Mouse (Mus musculus) heart, adult 8-10 months (tissue): ENCODE measurements around the gene Ccdc151. TPM values are rescaled to one million over a fixed set of nuclear protein-coding genes. Genes with fewer than 3 reads are reported as not detected.

Experiments
- DNase-seq: peaks from one replicate; pipeline ENCODE4 v3.0.0; 2022; ENCODE audit warnings: low spot score
- total RNA-seq, 4 experiments: library from RNA; stranded (reverse); gene quantifications; 2 replicates each; pipeline ENCODE4 v1.2.4; 2022

Ccdc151 gene
- total RNA-seq, 4 experiments from 2014 or later, result not detected

DNA sequence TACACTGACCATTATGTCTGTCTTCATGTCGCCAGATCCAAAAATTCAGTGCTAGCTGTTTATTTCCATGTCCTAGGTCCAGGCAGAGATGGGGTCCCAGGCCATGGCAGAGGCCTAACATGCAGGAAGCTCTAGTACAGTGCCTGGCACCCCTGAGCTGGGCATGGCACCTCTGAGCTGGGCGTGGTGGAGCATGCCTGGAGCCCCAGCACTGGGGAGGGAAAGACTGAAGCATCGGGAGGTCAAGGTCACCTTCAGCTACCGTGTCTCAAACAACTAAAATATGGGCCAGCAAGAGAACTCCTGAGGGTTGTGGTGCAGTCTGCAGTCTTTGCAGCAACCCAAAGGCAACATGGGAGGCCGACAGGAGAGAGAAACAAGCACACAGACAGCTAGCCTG lies 44.1 kb downstream of the Ccdc151 start:
- DNase-seq, result no peak

GRCm38 (mm10) chr9:21955570-21956281 lies 46.7 kb downstream of the Ccdc151 start, which contains the start of gene Swsap1:
Gene Swsap1 (plus strand): TSS chr9:21955755.
- DNase-seq, result peak; percentile 100

- no peak for DNase-seq
Measured at GRCm38 (mm10) chr9:21955225-21955569, 47.2 kb downstream of the Ccdc151 start.

DNA sequence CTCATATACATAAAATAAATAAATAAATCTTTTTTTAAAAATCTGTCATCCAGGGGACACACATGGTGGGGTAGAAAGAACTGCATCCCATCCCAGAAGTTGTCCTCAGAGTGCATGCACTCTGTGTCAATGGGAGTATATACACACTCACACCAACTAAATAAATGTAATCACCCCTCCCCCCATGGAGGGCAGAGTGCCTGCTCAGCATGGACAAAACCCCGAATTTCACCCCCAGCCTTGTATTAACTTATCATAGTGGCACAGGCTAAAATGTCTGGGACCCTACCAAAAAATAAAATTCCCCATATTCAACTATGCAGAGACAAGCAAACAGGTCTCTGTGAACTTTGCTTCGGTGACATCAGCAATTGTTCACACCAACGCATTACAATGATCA lies 47.8 kb downstream of the Ccdc151 start:
- DNase-seq, result no peak

DNA sequence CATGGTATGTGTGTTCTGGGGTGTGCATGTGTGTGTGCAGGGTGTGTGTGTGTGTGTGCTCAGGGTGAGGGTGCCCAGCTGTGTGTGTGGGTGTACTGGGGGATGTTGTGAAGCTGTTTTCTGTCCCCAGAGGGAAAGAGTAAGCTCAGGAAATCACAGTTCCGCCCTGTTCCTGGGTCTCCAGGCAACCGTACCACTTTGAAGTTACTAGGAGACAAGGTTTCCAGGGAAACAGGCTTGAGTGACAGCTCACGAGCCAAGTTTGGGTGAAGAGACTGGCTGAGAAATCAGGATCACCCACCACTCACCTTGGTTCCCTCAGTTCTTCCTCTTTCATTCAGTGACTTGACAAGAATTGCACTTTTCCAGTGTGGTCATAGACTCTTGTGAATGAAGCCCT lies 48.8 kb downstream of the Ccdc151 start:
- DNase-seq, result no peak

GRCm38 (mm10) chr9:21951977-21952376 lies 50.5 kb downstream of the Ccdc151 start:
- no peak for DNase-seq

DNA sequence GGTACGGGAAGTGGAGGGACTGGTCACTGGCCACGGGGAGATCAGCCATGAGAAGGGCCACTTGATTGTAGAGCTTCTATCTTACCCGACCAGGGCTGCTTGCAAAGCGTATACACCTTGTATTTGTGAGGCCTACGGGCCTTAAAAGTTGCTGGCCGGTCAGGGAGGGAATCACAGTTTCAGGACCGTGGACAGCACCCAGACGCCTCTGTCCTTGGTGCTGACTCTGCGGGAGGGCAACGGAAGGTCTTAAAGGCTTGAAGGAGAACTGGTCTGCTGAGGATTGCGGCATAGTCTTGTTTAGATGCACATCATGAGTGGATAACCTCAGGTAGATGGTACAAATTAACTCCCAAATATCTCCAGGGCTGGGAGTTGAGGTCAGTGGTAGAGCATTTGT lies 52.1 kb downstream of the Ccdc151 start:
- peak; percentile 67 for DNase-seq

DNA sequence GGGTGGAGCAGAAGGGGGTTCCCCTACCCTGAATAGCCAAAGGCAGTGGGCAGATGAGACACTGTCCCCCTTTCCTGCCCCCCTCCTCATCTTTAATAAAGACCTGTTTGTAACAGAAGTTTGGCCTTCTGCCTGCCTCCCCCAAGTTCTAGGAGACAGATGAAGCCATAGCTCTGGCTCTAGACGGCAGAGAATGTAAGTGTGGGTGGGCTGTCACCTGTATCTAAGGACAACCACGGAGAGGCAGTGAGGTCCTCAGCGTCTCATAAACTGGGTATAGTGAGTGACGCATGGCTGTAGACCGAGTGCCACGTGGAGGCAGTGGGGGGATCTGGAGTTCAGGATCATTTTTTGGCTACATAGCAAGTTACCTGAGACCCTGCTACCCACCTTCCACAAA lies 53.6 kb downstream of the Ccdc151 start:
- no peak for DNase-seq

- no peak for DNase-seq
Measured at GRCm38 (mm10) chr9:21948146-21948545, 54.3 kb downstream of the Ccdc151 start.

DNA sequence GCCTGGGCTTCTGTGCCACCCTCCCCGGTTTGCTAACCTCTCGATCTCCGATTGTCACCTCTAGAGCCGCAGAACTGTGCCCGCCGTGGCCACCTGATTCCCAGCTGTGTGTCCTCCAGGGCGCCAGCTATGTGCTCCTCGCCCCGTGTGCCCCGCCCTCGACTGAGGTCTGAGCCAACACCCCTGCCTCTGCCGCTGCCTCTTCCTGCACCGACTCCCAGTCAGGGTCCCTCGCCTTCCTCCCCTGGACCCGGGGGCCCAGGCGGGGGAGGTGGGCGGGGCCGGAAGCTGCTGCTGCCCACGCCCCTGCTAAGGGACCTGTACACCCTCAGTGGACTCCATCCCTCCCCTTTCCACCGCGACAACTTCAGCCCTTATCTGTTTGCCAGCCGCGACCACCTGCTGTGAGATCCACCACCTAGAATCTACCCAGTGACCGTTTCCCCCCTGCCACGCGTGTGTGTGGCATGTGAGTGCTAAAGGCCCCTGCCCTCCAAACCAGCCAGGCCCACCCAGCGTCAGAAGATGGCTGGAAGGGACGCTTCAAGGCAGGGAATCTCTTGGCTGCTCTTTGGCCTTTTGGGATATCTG lies 54.8 kb downstream of the Ccdc151 start:
- no peak for DNase-seq

DNA sequence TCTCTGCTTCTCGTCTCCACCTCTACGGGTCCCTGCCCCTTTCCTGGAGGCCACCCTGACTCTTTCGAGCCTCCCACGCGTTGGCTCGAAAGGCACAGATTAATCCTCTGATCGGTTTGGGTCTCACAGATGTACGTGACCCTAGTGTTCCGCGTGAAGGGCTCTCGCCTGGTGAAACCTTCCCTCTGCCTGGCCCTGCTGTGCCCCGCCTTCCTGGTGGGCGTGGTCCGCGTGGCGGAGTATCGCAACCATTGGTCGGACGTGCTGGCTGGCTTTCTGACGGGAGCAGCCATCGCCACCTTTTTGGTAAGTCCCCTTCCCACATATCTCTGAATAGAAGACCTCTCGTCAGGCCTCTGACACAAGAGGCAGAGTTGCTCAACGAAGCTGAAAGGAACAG lies 58.2 kb downstream of the Ccdc151 start:
- no peak for DNase-seq

DNA sequence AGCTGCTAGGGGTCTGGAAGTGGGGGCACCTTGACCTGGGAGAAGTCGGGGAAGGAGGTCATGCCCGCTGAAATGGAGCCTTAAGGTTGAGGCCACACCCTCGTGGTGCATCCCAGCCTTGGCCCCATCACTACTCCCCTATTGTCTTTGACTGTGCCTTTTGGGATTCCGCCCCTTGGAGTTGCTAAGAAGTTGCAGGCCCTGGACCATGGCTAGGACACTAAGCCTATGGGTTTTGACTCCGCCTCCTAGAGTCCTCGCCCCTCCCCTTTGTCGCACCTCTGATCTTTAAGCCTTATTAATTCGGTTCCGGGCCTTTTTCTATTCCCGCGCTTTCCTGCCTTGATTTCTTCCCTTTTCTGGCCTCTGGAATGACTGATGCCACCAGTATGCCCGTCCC lies 58.8 kb downstream of the Ccdc151 start:
- no peak for DNase-seq

DNA sequence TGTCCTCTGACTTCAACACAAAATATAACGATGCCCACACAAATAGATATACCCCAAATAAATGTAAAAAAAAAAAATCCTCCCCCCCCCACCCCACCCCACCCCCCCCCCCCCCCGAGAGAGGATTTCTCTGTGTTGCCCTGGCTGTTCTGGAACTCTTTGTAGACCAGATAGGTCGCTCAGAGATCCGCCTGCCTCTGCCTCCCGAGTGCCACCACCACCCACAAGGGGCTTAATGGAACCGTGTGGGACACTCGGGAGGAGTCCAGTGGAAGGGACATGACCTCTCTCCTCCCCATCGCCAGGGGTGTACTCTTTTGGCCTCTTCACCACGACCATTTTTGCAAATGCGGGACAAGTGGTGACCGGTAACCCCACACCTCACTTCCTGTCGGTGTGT lies 59.4 kb downstream of the Ccdc151 start:
- DNase-seq, result no peak

Other genes with a start within 250 kb of the Ccdc151 start
- gene Spc24, start 242.3 kb downstream of the Ccdc151 start, total RNA-seq, result 1 to 10 TPM; 5.6 to 8.6 (median 7.7) TPM
- 10 to 100 TPM; 64.2 to 67.2 (median 65.6) TPM for gene Kank2, start 203.9 kb downstream of the Ccdc151 start, total RNA-seq
- under 1 TPM in 1 of 4 experiments, not detected in 3; 0.38 TPM for gene Angptl8, start 167.1 kb downstream of the Ccdc151 start, total RNA-seq
- gene Dock6, start 150.0 kb downstream of the Ccdc151 start, total RNA-seq, result 10 to 100 TPM; 27.3 to 35.7 (median 30.7) TPM
- 10 to 100 TPM; 13.2 to 16.4 (median 15.4) TPM for gene Rab3d, start 84.4 kb downstream of the Ccdc151 start, total RNA-seq
- gene Ccdc159, start 75.2 kb downstream of the Ccdc151 start, total RNA-seq, result 1 to 10 TPM; 4.9 to 7.4 (median 5.6) TPM
- 10 to 100 TPM; 80.1 to 91.4 (median 86.9) TPM for gene Tmem205, start 75.1 kb downstream of the Ccdc151 start, total RNA-seq
- gene Plppr2, start 65.6 kb downstream of the Ccdc151 start, total RNA-seq, result 1 to 10 TPM; 2.1 to 3.8 (median 3.2) TPM
- gene Swsap1, start 46.9 kb downstream of the Ccdc151 start, total RNA-seq, result 1 to 10 TPM; 8.5 to 8.9 (median 8.7) TPM
- gene Epor, start 39.1 kb downstream of the Ccdc151 start, total RNA-seq, result 1 to 10 TPM; 1.6 to 2.9 (median 2.3) TPM
- 1 to 10 TPM; 4.1 to 5.9 (median 4.3) TPM for gene Rgl3, start 13.2 kb downstream of the Ccdc151 start, total RNA-seq
- 10 to 100 TPM; 61.9 to 67.3 (median 65.5) TPM for gene Prkcsh, start 172 bp upstream of the Ccdc151 start, total RNA-seq
- under 1 TPM; 0.08 to 0.25 (median 0.11) TPM for gene Elavl3, start 49.4 kb upstream of the Ccdc151 start, total RNA-seq
- under 1 TPM in 1 of 4 experiments, not detected in 3; 0.66 TPM for gene Gm49318, start 68.6 kb upstream of the Ccdc151 start, total RNA-seq
- gene Zfp653, start 68.7 kb upstream of the Ccdc151 start, total RNA-seq, result 1 to 10 TPM; 3.0 to 5.0 (median 4.7) TPM
- 100 to 1,000 TPM; 101 to 109 (median 106) TPM for gene Ecsit, start 82.8 kb upstream of the Ccdc151 start, total RNA-seq
- 1 to 10 TPM; 3.4 to 8.7 (median 6.1) TPM for gene Cnn1, start 96.6 kb upstream of the Ccdc151 start, total RNA-seq
- gene Elof1, start 114.5 kb upstream of the Ccdc151 start, total RNA-seq, result 10 to 100 TPM; 34.9 to 42.6 (median 39.3) TPM
- 1 to 10 TPM in 3 of 4 experiments, under 1 TPM in 1; 0.98 to 1.6 (median 1.2) TPM for gene Acp5, start 133.1 kb upstream of the Ccdc151 start, total RNA-seq
- gene Pigyl, start 154.2 kb upstream of the Ccdc151 start, total RNA-seq, result 10 to 100 TPM; 48.6 to 53.6 (median 50.1) TPM
- under 1 TPM in 3 of 4 experiments, not detected in 1; 0.09 to 0.16 (median 0.16) TPM for gene Zfp872, start 185.5 kb upstream of the Ccdc151 start, total RNA-seq
- 10 to 100 TPM; 23.0 to 29.1 (median 28.4) TPM for gene Zfp809, start 223.1 kb upstream of the Ccdc151 start, total RNA-seq